ENCODE assay signal across 13 mouse cellular contexts in the genomic region with DNA sequence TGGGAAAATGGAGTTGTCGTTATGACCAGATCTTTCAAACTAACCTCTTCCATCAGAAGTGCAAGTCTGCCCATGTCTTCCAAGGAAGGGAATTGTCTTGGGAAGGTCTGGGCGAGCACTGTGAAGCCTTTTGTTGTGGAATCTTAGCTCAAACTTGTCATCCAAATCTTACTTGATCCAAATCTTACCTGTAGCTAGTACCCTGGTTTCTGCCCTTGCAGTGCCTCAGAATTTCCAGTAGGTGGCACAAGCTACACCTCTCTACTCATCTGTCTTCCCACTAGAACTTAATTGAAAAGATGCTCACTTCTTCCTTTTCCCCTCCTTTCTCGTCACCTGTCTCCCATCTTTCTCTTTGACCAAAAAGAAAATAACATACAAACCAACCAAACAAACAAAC. TPM values are rescaled to one million over a fixed set of nuclear protein-coding genes. Genes with fewer than 3 reads are reported as not detected.
DNase-seq lines count a peak whose midpoint lies in the region; ATAC-seq and TF ChIP-seq lines count a peak whose summit lies in the region.
"Had no signal": no experiment of that assay in that cellular context is flagged by ENCODE, and none has a peak within 500 bp of the region (broad histone marks: within the 10 kb centered on the region; RNA-seq: fewer than 3 reads in every experiment).

No protein-coding gene starts in this region.

- H3K4me1 ChIP-seq in embryonic facial prominence, embryonic 11.5 days (ENCODE audit: control insufficient read depth, insufficient read depth, low read length) = no peaks in the 10 kb centered on the region
- H3K4me1 ChIP-seq in embryonic facial prominence, embryonic 10.5 days = peaks cover 26% of the 10 kb centered on the region
- no peaks in the 10 kb centered on the region for H3K4me1 ChIP-seq in liver, embryonic 14.5 days (replicated peaks; ENCODE audit: control insufficient read depth in 2 of 2, insufficient read depth in 2 of 2, low read length in 1 of 2)
- H3K4me1 ChIP-seq in liver, embryonic 12.5 days = no peaks in the 10 kb centered on the region
- no peaks in the 10 kb centered on the region for H3K4me1 ChIP-seq in cortical plate, adult 2 months (ENCODE audit: control insufficient read depth, insufficient read depth, low read length)
- H3K4me1 ChIP-seq: heart, embryonic 10.5 days; intestine, embryonic 15.5 days; liver, embryonic 13.5 days; stomach, embryonic 15.5 days had no signal

- DNase-seq in embryonic facial prominence, embryonic 11.5 days (ENCODE audit: low spot score) = peak; percentile 42
- DNase-seq in embryonic facial prominence, embryonic 10.5 days (ENCODE audit: low spot score) = no peak
- no peak for DNase-seq in liver, embryonic 14.5 days (ENCODE audit: low read depth in 3 of 3, low spot score in 3 of 3)
- DNase-seq in B cell, adult 2 months = peak; percentile 38
- no peak for DNase-seq in adrenal gland, postnatal 14 days
- DNase-seq in gastrocnemius, postnatal 25 days = no peak
- DNase-seq: liver, embryonic 13.5 days had no signal

- TF ChIP-seq POLR2A in cortical plate, adult 2 months (IDR thresholded peaks at IDR 0.05; ENCODE audit: extremely low read depth, insufficient read depth, low read length) = no peak

- H3K4me2 ChIP-seq in embryonic facial prominence, embryonic 11.5 days (ENCODE audit: low read depth, low read length) = no peak overlapping the region
- H3K4me2 ChIP-seq in liver, embryonic 14.5 days (ENCODE audit: low read depth) = no peak overlapping the region
- no peak overlapping the region for H3K4me2 ChIP-seq in liver, embryonic 12.5 days
- H3K4me2 ChIP-seq: intestine, embryonic 15.5 days; liver, embryonic 13.5 days; stomach, embryonic 15.5 days had no signal

- 61% methylated on average over 3 of the region's 3 CpGs for WGBS in embryonic facial prominence, embryonic 11.5 days
- WGBS in embryonic facial prominence, embryonic 10.5 days = 67% methylated on average over 3 of the region's 3 CpGs
- WGBS in liver, embryonic 14.5 days (ENCODE audit: insufficient replicate concordance) = 47% methylated on average over 3 of the region's 3 CpGs
- 45% methylated on average over 3 of the region's 3 CpGs for WGBS in liver, embryonic 12.5 days (ENCODE audit: insufficient replicate concordance)

- no peak for ATAC-seq in embryonic facial prominence, embryonic 11.5 days (replicated peaks; ENCODE audit: insufficient number of reproducible peaks, low FRiP score, low TSS enrichment, low read depth)
- no peak for ATAC-seq in liver, embryonic 14.5 days (ENCODE audit: insufficient read depth)
- no peak for ATAC-seq in liver, embryonic 12.5 days
- ATAC-seq: forebrain, embryonic 14.5 days; intestine, embryonic 15.5 days had no signal

- H3K9me3 ChIP-seq in embryonic facial prominence, embryonic 11.5 days (replicated peaks; ENCODE audit: control insufficient read depth, low read length) = no peaks in the 10 kb centered on the region
- no peaks in the 10 kb centered on the region for H3K9me3 ChIP-seq in embryonic facial prominence, embryonic 10.5 days
- no peaks in the 10 kb centered on the region for H3K9me3 ChIP-seq in liver, embryonic 14.5 days (ENCODE audit: control insufficient read depth, low read length)
- no peaks in the 10 kb centered on the region for H3K9me3 ChIP-seq in liver, embryonic 12.5 days (replicated peaks)
- H3K9me3 ChIP-seq: heart, embryonic 10.5 days; intestine, embryonic 15.5 days; liver, embryonic 13.5 days; stomach, embryonic 15.5 days had no signal

- no peaks in the 10 kb centered on the region for H3K36me3 ChIP-seq in embryonic facial prominence, embryonic 11.5 days (replicated peaks; ENCODE audit: control insufficient read depth, insufficient read depth, low read depth, low read length)
- no peaks in the 10 kb centered on the region for H3K36me3 ChIP-seq in embryonic facial prominence, embryonic 10.5 days (replicated peaks)
- no peaks in the 10 kb centered on the region for H3K36me3 ChIP-seq in liver, embryonic 14.5 days (replicated peaks; ENCODE audit: control insufficient read depth, insufficient read depth, low read depth)
- no peaks in the 10 kb centered on the region for H3K36me3 ChIP-seq in liver, embryonic 12.5 days
- H3K36me3 ChIP-seq: heart, embryonic 10.5 days; intestine, embryonic 15.5 days; liver, embryonic 13.5 days; stomach, embryonic 15.5 days had no signal

- peak; percentile 63 for TF ChIP-seq CTCF in liver, embryonic 14.5 days (IDR thresholded peaks at IDR 0.05; ENCODE audit: low read depth)
- peak; percentile 47 for TF ChIP-seq CTCF in cortical plate, adult 2 months (IDR thresholded peaks at IDR 0.05; ENCODE audit: extremely low read depth, insufficient read depth, low read length)

- no peak overlapping the region for H3K4me3 ChIP-seq in embryonic facial prominence, embryonic 11.5 days (ENCODE audit: low read depth, low read length)
- H3K4me3 ChIP-seq in embryonic facial prominence, embryonic 10.5 days = no peak overlapping the region
- H3K4me3 ChIP-seq in liver, embryonic 14.5 days (ENCODE audit: insufficient read depth in 1 of 2, low read depth in 2 of 2, low read length in 2 of 2) = no peak overlapping the region
- no peak overlapping the region for H3K4me3 ChIP-seq in liver, embryonic 12.5 days
- no peak overlapping the region for H3K4me3 ChIP-seq in cortical plate, adult 2 months (ENCODE audit: insufficient read depth, low read length)
- H3K4me3 ChIP-seq: heart, embryonic 10.5 days; intestine, embryonic 15.5 days; liver, embryonic 13.5 days; stomach, embryonic 15.5 days had no signal

- no peak overlapping the region for H3K27ac ChIP-seq in embryonic facial prominence, embryonic 11.5 days (replicated peaks; ENCODE audit: low read depth, low read length)
- H3K27ac ChIP-seq in embryonic facial prominence, embryonic 10.5 days (replicated peaks) = no peak overlapping the region
- no peak overlapping the region for H3K27ac ChIP-seq in liver, embryonic 14.5 days
- no peak overlapping the region for H3K27ac ChIP-seq in liver, embryonic 12.5 days
- H3K27ac ChIP-seq in cortical plate, adult 2 months (ENCODE audit: insufficient read depth, low read length) = no peak overlapping the region
- H3K27ac ChIP-seq: heart, embryonic 10.5 days; intestine, embryonic 15.5 days; liver, embryonic 13.5 days; stomach, embryonic 15.5 days had no signal

- no peak for TF ChIP-seq EP300 in liver, embryonic 14.5 days (IDR thresholded peaks at IDR 0.05; ENCODE audit: low read depth)

- H3K9ac ChIP-seq in embryonic facial prominence, embryonic 11.5 days (replicated peaks; ENCODE audit: low read length) = no peak overlapping the region
- no peak overlapping the region for H3K9ac ChIP-seq in liver, embryonic 14.5 days (replicated peaks)
- H3K9ac ChIP-seq in liver, embryonic 12.5 days = no peak overlapping the region
- H3K9ac ChIP-seq: intestine, embryonic 15.5 days; liver, embryonic 13.5 days; stomach, embryonic 15.5 days had no signal

- no peaks in the 10 kb centered on the region for H3K27me3 ChIP-seq in embryonic facial prominence, embryonic 11.5 days (ENCODE audit: control insufficient read depth, insufficient read depth, low read length)
- H3K27me3 ChIP-seq in embryonic facial prominence, embryonic 10.5 days (replicated peaks; ENCODE audit: low read depth, poor library complexity, severe bottlenecking) = 0 out of 2 replicates have a peak, but pooled peaks cover 11% of the 10 kb centered on the region
- H3K27me3 ChIP-seq in liver, embryonic 14.5 days (ENCODE audit: control insufficient read depth, insufficient read depth, low read length) = no peaks in the 10 kb centered on the region
- no peaks in the 10 kb centered on the region; the same call in 1 of the 2 replicates for H3K27me3 ChIP-seq in liver, embryonic 12.5 days (replicated peaks)
- H3K27me3 ChIP-seq: intestine, embryonic 15.5 days; stomach, embryonic 15.5 days had no signal

RNA-seq across cellular contexts. Expression of a gene that starts 47.6 kb away (rescaled TPM):
- polyA plus RNA-seq in embryonic facial prominence, embryonic 11.5 days (2014; fragmentation: Nextera tagmentation; extraction: Ambion mirVana) = 2.0 and 2.3 TPM in 2 replicates
- polyA plus RNA-seq in embryonic facial prominence, embryonic 10.5 days (2016; fragmentation: Nextera tagmentation; extraction: Ambion mirVana) = 0.96 and 1.2 TPM in 2 replicates
- 0.09 and 0.13 TPM in 2 replicates for polyA plus RNA-seq in liver, embryonic 14.5 days (2012; rRNA removed)
- polyA plus RNA-seq in liver, embryonic 14.5 days (2014; fragmentation: Nextera tagmentation; extraction: Ambion mirVana) = 0.08 TPM in 1 of 2 replicates, not detected in the other
- 0.15 and 0.31 TPM in 2 replicates for polyA plus RNA-seq in liver, embryonic 12.5 days (2016; fragmentation: Nextera tagmentation; extraction: Ambion mirVana)
- polyA plus RNA-seq in cortical plate, adult 2 months (2012; rRNA removed) = 60.5 and 60.8 TPM in 2 replicates
- 5.0 and 5.3 TPM in 2 replicates for total RNA-seq in adrenal gland, postnatal 14 days (2021)
- 1 to 10 TPM in 1 of 2 experiments, under 1 TPM in 1; 0.69 to 1.0 TPM for total RNA-seq in gastrocnemius, postnatal 25 days (2021)

Comparison
In these comparisons a context has a peak if more than half of its experiments do, and no peak if none do; other contexts are left out.
1. DNase-seq: peak in embryonic facial prominence, embryonic 11.5 days (single experiment) and B cell, adult 2 months (2 of 2); none in embryonic facial prominence, embryonic 10.5 days (single experiment), liver, embryonic 14.5 days (0 of 3), adrenal gland, postnatal 14 days (single experiment) and gastrocnemius, postnatal 25 days (single experiment).
2. RNA of a gene that starts 47.6 kb away (polyA plus RNA-seq): 60.5 to 60.8 TPM in cortical plate, adult 2 months; 2.0 to 2.3 TPM in embryonic facial prominence, embryonic 11.5 days, 0.96 to 1.2 TPM in embryonic facial prominence, embryonic 10.5 days, 0.15 to 0.31 TPM in liver, embryonic 12.5 days and 0.08 to 0.13 TPM in liver, embryonic 14.5 days; every median in the first group is over 10 times any median in the second.